Mouse (Mus musculus): ENCODE data around the gene Zmynd10. TPM values are rescaled to one million over a fixed set of nuclear protein-coding genes. Genes with fewer than 3 reads are reported as not detected.
A peak's percentile ranks its signal among the peaks of the same experiment; 100 is the strongest.

The Zmynd10 gene
- polyA plus RNA-seq, 1 experiment = 52.6 TPM

DNA sequence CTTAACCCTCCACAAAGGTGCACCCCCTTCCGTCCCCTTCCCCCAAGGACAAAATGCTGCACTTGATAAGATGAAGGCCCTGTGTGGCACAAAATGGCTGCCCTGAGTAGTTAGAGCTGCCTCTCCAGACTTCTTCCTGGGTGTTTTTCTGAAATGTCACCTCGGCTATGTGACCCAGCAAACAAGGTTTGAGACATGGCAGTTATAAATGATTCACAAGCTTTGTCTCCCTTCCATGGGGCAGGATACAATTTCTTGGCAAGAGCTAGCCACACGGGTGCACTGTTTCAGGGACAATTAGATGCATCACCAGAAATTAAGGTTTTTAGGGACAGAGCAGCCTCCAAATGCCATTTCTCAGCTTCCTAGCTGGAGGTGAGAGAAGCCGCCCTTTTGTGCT lies 6.7 kb upstream of the Zmynd10 start:
- peak; percentile 56 for DNase-seq
- Histone ChIP-seq H3K4me3 (ENCODE audit: insufficient read depth, low read depth, low read length) (no peak overlapping the region), H3K27me3 (replicated peaks; ENCODE audit: control insufficient read depth, insufficient read depth, low read length) (no peaks in the 10 kb centered on the region), H3K27ac (ENCODE audit: insufficient read depth, low read depth, low read length) (no peak overlapping the region), H3K4me1 (ENCODE audit: control insufficient read depth, insufficient read depth, low read length) (peaks cover 17% of the 10 kb centered on the region; the same call in 1 of the 2 replicates), H3K36me3 (ENCODE audit: control insufficient read depth, insufficient read depth, low read length) (0 out of 2 replicates have a peak, but pooled peaks cover 2% of the 10 kb centered on the region)
- WGBS = 43% methylated on average over 4 of the region's 4 CpGs
- TF ChIP-seq CTCF (conservative IDR thresholded peaks at IDR 0.05; ENCODE audit: insufficient read depth, insufficient read length, low read depth, low read length) (no peak), POLR2A (IDR thresholded peaks at IDR 0.05; ENCODE audit: low read depth, low read length) (no peak)

GRCm38 (mm10) chr9:107541005-107541404 lies 6.1 kb upstream of the Zmynd10 start:
- no peaks in the 10 kb centered on the region for H3K27me3 ChIP-seq (replicated peaks; ENCODE audit: control insufficient read depth, insufficient read depth, low read length)
- 20% methylated on average over 10 of the region's 10 CpGs for WGBS
- H3K36me3 ChIP-seq (ENCODE audit: control insufficient read depth, insufficient read depth, low read length) = 0 out of 2 replicates have a peak, but pooled peaks cover 2% of the 10 kb centered on the region
- H3K27ac ChIP-seq (ENCODE audit: insufficient read depth, low read depth, low read length) = no peak overlapping the region
- peak overlapping the region; percentile 71; the same call in 1 of the 2 replicates for H3K4me3 ChIP-seq (ENCODE audit: insufficient read depth, low read depth, low read length)
- H3K4me1 ChIP-seq (ENCODE audit: control insufficient read depth, insufficient read depth, low read length) = peaks cover 12% of the 10 kb centered on the region; the same call in 1 of the 2 replicates
- TF ChIP-seq CTCF (conservative IDR thresholded peaks at IDR 0.05; ENCODE audit: insufficient read depth, insufficient read length, low read depth, low read length) = no peak
- TF ChIP-seq POLR2A (IDR thresholded peaks at IDR 0.05; ENCODE audit: low read depth, low read length) = no peak
- no peak for DNase-seq

- peak within 1 kb of the TSS; percentile 71 for H3K4me3 ChIP-seq (ENCODE audit: insufficient read depth, low read depth, low read length)
These were observed 5.4 kb upstream of the Zmynd10 start, which contains the start of the genes Cyb561d2 and Nprl2 for GRCm38 (mm10) chr9:107541474-107542351. Gene Cyb561d2, minus strand, starts transcription at chr9:107542193. Gene Nprl2, plus strand, starts transcription at chr9:107542226.

DNA sequence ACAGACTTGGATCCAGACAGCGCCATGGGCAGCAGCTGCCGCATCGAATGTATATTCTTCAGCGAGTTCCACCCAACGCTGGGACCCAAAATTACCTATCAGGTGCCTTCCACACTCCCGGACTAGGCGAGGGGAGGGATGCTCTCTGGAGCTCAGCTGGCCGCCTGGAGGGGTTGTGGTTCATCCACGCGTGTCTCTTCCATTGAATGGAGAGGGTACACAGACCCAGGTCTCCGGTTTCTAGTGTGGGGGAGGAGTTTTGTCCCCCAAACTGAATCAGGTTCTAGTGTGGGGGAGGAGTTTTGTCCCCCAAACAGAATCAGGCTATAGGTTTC lies 4.8 kb upstream of the Zmynd10 start:
- peak overlapping the region; percentile 71 for H3K4me3 ChIP-seq (ENCODE audit: insufficient read depth, low read depth, low read length)
- H3K4me1 ChIP-seq (ENCODE audit: control insufficient read depth, insufficient read depth, low read length) = peaks cover 7% of the 10 kb centered on the region; the same call in 1 of the 2 replicates
- 0% methylated on average over 11 of the region's 11 CpGs for WGBS
- no peak for DNase-seq
- H3K27ac ChIP-seq (ENCODE audit: insufficient read depth, low read depth, low read length) = peak overlapping the region; percentile 61
- H3K27me3 ChIP-seq (replicated peaks; ENCODE audit: control insufficient read depth, insufficient read depth, low read length) = no peaks in the 10 kb centered on the region
- TF ChIP-seq POLR2A (IDR thresholded peaks at IDR 0.05; ENCODE audit: low read depth, low read length) = no peak
- no peak for TF ChIP-seq CTCF (conservative IDR thresholded peaks at IDR 0.05; ENCODE audit: insufficient read depth, insufficient read length, low read depth, low read length)
- H3K36me3 ChIP-seq (ENCODE audit: control insufficient read depth, insufficient read depth, low read length) = 0 out of 2 replicates have a peak, but pooled peaks cover 2% of the 10 kb centered on the region

More at GRCm38 (mm10) chr9:107541474-107542351, 5.4 kb upstream of the Zmynd10 start, which contains the start of the genes Cyb561d2 and Nprl2:
- peaks cover 5% of the 10 kb centered on the region; the same call in 1 of the 2 replicates for H3K4me1 ChIP-seq (ENCODE audit: control insufficient read depth, insufficient read depth, low read length)
- TF ChIP-seq POLR2A (IDR thresholded peaks at IDR 0.05; ENCODE audit: low read depth, low read length) (no peak), CTCF (conservative IDR thresholded peaks at IDR 0.05; ENCODE audit: insufficient read depth, insufficient read length, low read depth, low read length) (no peak)
- under 1% methylated on average over 46 of the region's 46 CpGs for WGBS
- peak within 1 kb of the TSS; percentile 85 for H3K27ac ChIP-seq (ENCODE audit: insufficient read depth, low read depth, low read length)
- no peaks in the 10 kb centered on the region for H3K27me3 ChIP-seq (replicated peaks; ENCODE audit: control insufficient read depth, insufficient read depth, low read length)
- 0 out of 2 replicates have a peak, but pooled peaks cover 2% of the 10 kb centered on the region for H3K36me3 ChIP-seq (ENCODE audit: control insufficient read depth, insufficient read depth, low read length)
- peak; percentile 97 for DNase-seq

GRCm38 (mm10) chr9:107542721-107543120 lies 4.4 kb upstream of the Zmynd10 start:
- TF ChIP-seq CTCF (conservative IDR thresholded peaks at IDR 0.05; ENCODE audit: insufficient read depth, insufficient read length, low read depth, low read length) = no peak
- no peak for TF ChIP-seq POLR2A (IDR thresholded peaks at IDR 0.05; ENCODE audit: low read depth, low read length)
- 0 out of 2 replicates have a peak, but pooled peaks cover 2% of the 10 kb centered on the region for H3K36me3 ChIP-seq (ENCODE audit: control insufficient read depth, insufficient read depth, low read length)
- H3K27me3 ChIP-seq (replicated peaks; ENCODE audit: control insufficient read depth, insufficient read depth, low read length) = no peaks in the 10 kb centered on the region
- no peak for DNase-seq
- no peak overlapping the region for H3K27ac ChIP-seq (ENCODE audit: insufficient read depth, low read depth, low read length)
- H3K4me3 ChIP-seq (ENCODE audit: insufficient read depth, low read depth, low read length) = peak overlapping the region; percentile 71
- H3K4me1 ChIP-seq (ENCODE audit: control insufficient read depth, insufficient read depth, low read length) = peaks cover 10% of the 10 kb centered on the region; the same call in 1 of the 2 replicates
- 23% methylated on average over 8 of the region's 8 CpGs for WGBS

DNA sequence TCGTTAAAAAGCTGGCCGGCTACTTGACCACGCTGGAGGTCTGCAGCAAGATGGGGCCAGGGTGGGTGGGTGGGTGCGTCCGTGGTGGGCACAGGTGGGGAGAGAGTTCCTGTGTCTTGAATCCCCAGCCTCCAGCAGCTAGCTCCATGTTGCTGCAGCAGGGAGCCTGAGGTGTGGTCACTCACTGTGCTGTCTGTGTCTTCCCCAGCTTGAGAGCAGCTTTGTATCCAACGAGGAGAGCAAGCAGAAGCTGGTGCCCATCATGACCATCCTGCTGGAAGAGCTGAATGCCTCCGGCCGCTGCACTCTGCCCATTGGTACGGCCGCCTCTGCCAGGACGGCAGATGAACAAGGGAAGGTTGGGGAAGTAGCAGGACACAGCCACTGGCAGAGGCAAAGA lies 3.8 kb upstream of the Zmynd10 start:
- no peak overlapping the region for H3K4me3 ChIP-seq (ENCODE audit: insufficient read depth, low read depth, low read length)
- WGBS = 87% methylated on average over 11 of the region's 11 CpGs

More for the DNA sequence above, 3.8 kb upstream of the Zmynd10 start:
- Histone ChIP-seq H3K36me3 (ENCODE audit: control insufficient read depth, insufficient read depth, low read length) (no peaks in the 10 kb centered on the region), H3K27me3 (replicated peaks; ENCODE audit: control insufficient read depth, insufficient read depth, low read length) (no peaks in the 10 kb centered on the region), H3K27ac (ENCODE audit: insufficient read depth, low read depth, low read length) (no peak overlapping the region), H3K4me1 (ENCODE audit: control insufficient read depth, insufficient read depth, low read length) (peaks cover 15% of the 10 kb centered on the region; the same call in 1 of the 2 replicates)
- DNase-seq = no peak
- TF ChIP-seq CTCF (conservative IDR thresholded peaks at IDR 0.05; ENCODE audit: insufficient read depth, insufficient read length, low read depth, low read length) (no peak), POLR2A (IDR thresholded peaks at IDR 0.05; ENCODE audit: low read depth, low read length) (no peak)
